Mouse (Mus musculus) 416B (cell line): Measurements from ENCODE around the gene Tctex1d4.
A peak's percentile ranks its signal among the peaks of the same experiment; 100 is the strongest.

ENCODE experiments used
- DNase-seq: peaks from one replicate; pipeline ENCODE4 v3.0.0; 2011; ENCODE audit warnings: low read depth

The Tctex1d4 gene

GRCm38 (mm10) chr4:117126675-117127290, at the start of gene Tctex1d4:
Gene Tctex1d4, plus strand, starts transcription at chr4:117126794.
- DNase-seq, result no peak

GRCm38 (mm10) chr4:117087948-117088640, 38.5 kb upstream of the Tctex1d4 start:
- DNase-seq, result no peak

GRCm38 (mm10) chr4:117090586-117090985, 36.0 kb upstream of the Tctex1d4 start:
- DNase-seq, result no peak

- no peak for DNase-seq
These were observed 31.8 kb upstream of the Tctex1d4 start for GRCm38 (mm10) chr4:117094626-117095361.

GRCm38 (mm10) chr4:117095551-117096452, 30.8 kb upstream of the Tctex1d4 start, which contains the start of gene Ptch2:
Gene Ptch2, plus strand, starts transcription at chr4:117096075.
- DNase-seq, result no peak

GRCm38 (mm10) chr4:117096666-117097065, 29.9 kb upstream of the Tctex1d4 start:
- DNase-seq, result no peak

- DNase-seq, result no peak
These were observed 28.4 kb upstream of the Tctex1d4 start for GRCm38 (mm10) chr4:117097969-117098763.

GRCm38 (mm10) chr4:117098764-117099036, 27.9 kb upstream of the Tctex1d4 start:
- DNase-seq, result no peak

- DNase-seq, result no peak
These were observed 26.6 kb upstream of the Tctex1d4 start for GRCm38 (mm10) chr4:117100036-117100435.

GRCm38 (mm10) chr4:117101218-117101617, 25.4 kb upstream of the Tctex1d4 start:
- peak; percentile 80 for DNase-seq

GRCm38 (mm10) chr4:117104672-117105071, 21.9 kb upstream of the Tctex1d4 start:
- no peak for DNase-seq

GRCm38 (mm10) chr4:117105127-117105526, 21.5 kb upstream of the Tctex1d4 start:
- DNase-seq, result no peak

GRCm38 (mm10) chr4:117107813-117108523, 18.6 kb upstream of the Tctex1d4 start:
- no peak for DNase-seq

GRCm38 (mm10) chr4:117108524-117108849, 18.1 kb upstream of the Tctex1d4 start:
- DNase-seq, result no peak

- DNase-seq, result no peak
These were observed 17.3 kb upstream of the Tctex1d4 start for GRCm38 (mm10) chr4:117109330-117109729.

GRCm38 (mm10) chr4:117110249-117110648, 16.3 kb upstream of the Tctex1d4 start:
- no peak for DNase-seq

GRCm38 (mm10) chr4:117110985-117111384, 15.6 kb upstream of the Tctex1d4 start:
- no peak for DNase-seq

GRCm38 (mm10) chr4:117113237-117113636, 13.4 kb upstream of the Tctex1d4 start:
- peak; percentile 36 for DNase-seq

GRCm38 (mm10) chr4:117115592-117115991, 11.0 kb upstream of the Tctex1d4 start:
- DNase-seq, result no peak

- no peak for DNase-seq
These were observed 8.7 kb upstream of the Tctex1d4 start for GRCm38 (mm10) chr4:117117931-117118330.

GRCm38 (mm10) chr4:117119636-117120035, 7.0 kb upstream of the Tctex1d4 start:
- DNase-seq, result no peak
